Mouse (Mus musculus) spleen, adult 2 months (tissue): Measurements from ENCODE around the gene Syt14. TPM values are rescaled to one million over a fixed set of nuclear protein-coding genes. Genes with fewer than 3 reads are reported as not detected.

Experiments used
- DNase-seq, 2 experiments: peaks; one replicate each; pipeline versions ENCODE4 v3.0.0 to v3.0.0-alpha.2; 2012 to 2021; ENCODE audit warnings: low spot score in 2 of 2, low read depth in 1 of 2
- H3K27ac ChIP-seq: fragments of 200-500 bp; 2 replicates; pipeline ENCODE4 v1.5.1; 2012; ENCODE audit warnings: low read length, inconsistent platforms; ENCODE audit not compliant: insufficient read depth
- H3K27me3 ChIP-seq: fragments of 200-500 bp; 2 replicates; pipeline ENCODE4 v1.6.1; 2012; ENCODE audit warnings: mild to moderate bottlenecking, moderate library complexity, low read length, inconsistent platforms; ENCODE audit not compliant: control insufficient read depth, insufficient read depth
- H3K36me3 ChIP-seq: fragments of 200-500 bp; 2 replicates; pipeline ENCODE4 v1.6.1; 2012; ENCODE audit warnings: mild to moderate bottlenecking, low read length, inconsistent platforms; ENCODE audit not compliant: control insufficient read depth, insufficient read depth
- H3K4me1 ChIP-seq: fragments of 200-500 bp; 2 replicates; pipeline ENCODE4 v1.6.1; 2011; ENCODE audit warnings: inconsistent platforms; ENCODE audit not compliant: control insufficient read depth, insufficient read depth, insufficient read length
- H3K4me3 ChIP-seq: fragments of 200-500 bp; 2 replicates; pipeline ENCODE4 v1.5.1; 2011; ENCODE audit warnings: mild to moderate bottlenecking, inconsistent platforms; ENCODE audit not compliant: insufficient read depth, insufficient read length; ENCODE audit errors: extremely low read depth
- CTCF ChIP-seq: fragments of 200-500 bp; IDR thresholded peaks from 2 replicates; pipeline ENCODE4 v1.5.1; 2011; ENCODE audit warnings: mild to moderate bottlenecking, inconsistent platforms; ENCODE audit not compliant: insufficient read depth, insufficient read length, insufficient replicate concordance; ENCODE audit errors: extremely low read depth
- POLR2A ChIP-seq: fragments of 200-500 bp; IDR thresholded peaks from 2 replicates; pipeline ENCODE4 v1.6.1; 2011; ENCODE audit warnings: low read depth, low read length, inconsistent platforms
- whole genome bisulfite sequencing: fragments of 180-500 bp; shearing (Covaris S2); methylation state at CpG from one replicate; pipeline ENCODE4 v1.1.7; 2018; 5-methylcytosine and 5-hydroxymethylcytosine counted together
- polyA plus RNA-seq: library from polyadenylated mRNA; depleted of rRNA; stranded (reverse); fragments of >200 nt; gene quantifications from 2 replicates; pipeline ENCODE4 v1.2.3, GENCODE M21; 2012

Gene Syt14
- polyA plus RNA-seq, 1 experiment: 0.08 TPM

DNA sequence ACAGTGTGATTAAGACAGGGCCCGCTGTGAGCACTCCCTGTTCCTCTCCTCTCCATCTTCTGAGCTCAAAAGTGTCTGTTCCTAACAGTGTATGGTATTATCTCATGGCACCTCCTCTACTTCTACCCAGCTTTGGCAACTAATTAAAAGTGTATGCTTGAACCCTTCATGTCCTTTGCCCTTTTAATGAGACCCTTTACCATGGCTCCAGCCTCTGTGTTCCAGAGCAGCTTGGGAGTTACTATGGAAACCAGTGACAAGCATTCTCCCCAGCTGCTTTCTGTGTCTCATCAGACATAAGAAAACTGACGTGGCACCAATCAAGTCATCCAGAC is 87.8 kb downstream of the Syt14 start:
- no peak for DNase-seq
- Histone ChIP-seq H3K27ac (no peak overlapping the region), H3K4me1 (no peaks in the 10 kb centered on the region), H3K36me3 (no peaks in the 10 kb centered on the region), H3K27me3 (no peaks in the 10 kb centered on the region), H3K4me3 (no peak overlapping the region)
- WGBS: 90% methylated on average over 2 of the region's 2 CpGs
- TF ChIP-seq CTCF: no peak
- TF ChIP-seq POLR2A: no peak

DNA sequence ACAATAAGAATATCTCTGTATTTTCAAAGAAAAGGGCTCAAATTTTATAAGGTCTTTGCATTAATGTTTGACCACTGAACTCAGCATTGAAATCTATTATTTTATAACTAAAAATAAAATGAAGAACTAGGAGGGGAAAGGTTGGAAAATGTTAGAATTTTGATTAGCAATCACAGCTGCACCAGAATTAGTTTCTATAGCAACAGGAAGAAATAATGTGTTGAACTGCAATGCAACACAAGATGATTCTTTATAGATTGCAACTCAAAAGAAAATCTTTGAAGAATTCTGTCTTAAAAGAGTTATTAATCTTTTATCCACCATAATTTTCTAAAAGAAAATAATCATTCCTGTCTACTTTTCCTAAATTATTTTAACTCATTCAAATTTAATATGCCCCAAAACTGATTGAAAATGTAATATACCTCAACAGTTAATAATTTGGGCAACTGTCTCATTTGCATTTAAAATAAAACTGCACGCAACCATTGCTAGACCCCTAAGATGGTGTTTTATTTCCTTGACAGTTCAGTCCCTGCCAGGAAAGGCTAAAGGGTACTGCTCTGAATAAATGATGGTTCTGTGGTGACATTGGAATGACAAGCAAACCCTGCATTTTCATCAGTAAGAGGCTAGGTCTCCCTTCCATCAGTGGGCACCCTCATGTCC is 88.3 kb downstream of the Syt14 start:
- H3K4me3 ChIP-seq: no peak overlapping the region
- no peak for DNase-seq
- H3K27me3 ChIP-seq: no peaks in the 10 kb centered on the region
- no peak overlapping the region for H3K27ac ChIP-seq
- TF ChIP-seq POLR2A: no peak
- TF ChIP-seq CTCF: no peak
- H3K36me3 ChIP-seq: no peaks in the 10 kb centered on the region
- WGBS: 97% methylated on average over 1 of the region's 1 CpGs
- no peaks in the 10 kb centered on the region for H3K4me1 ChIP-seq

DNA sequence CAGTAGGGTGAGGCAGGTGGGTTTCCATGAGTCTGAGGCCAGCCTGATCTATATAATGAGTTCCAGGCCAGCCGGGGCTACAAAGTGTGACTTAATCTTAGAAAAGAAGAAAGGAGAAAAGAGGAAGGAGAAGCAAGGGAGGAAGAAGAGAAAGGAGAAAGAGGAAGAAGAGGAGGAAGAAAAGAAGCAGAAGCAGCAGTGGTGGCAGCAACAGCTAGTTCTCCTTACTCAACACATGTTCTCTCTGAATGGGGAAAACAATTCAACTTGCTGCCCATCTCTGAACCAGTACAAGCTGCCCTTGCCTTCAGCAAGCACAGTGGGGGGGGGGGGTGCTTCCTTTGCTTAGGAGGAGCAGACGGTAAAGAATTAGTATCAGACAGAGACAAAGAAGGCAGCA is 96.5 kb downstream of the Syt14 start:
- WGBS: 16% methylated on average over 2 of the region's 2 CpGs
- no peak for DNase-seq

DNA sequence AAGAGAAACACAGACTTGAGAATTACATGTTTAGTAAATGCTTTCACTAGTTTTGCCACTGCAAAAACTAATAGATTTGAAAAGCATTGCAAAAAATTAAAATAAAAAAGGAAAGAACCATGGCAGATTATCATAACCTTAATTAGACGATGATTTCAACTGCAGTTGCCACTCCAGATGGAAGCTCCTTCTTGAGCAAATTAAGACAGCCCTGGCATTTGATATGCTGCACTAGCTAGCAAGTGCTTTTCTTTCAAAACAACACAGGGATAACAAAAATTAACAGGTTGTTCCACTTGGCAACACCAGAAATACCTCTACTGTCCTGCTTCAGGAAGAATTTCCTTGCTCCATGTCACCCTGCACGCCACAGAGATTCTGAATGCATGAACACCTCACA is 97.6 kb downstream of the Syt14 start:
- TF ChIP-seq POLR2A: no peak
- no peak for TF ChIP-seq CTCF
- H3K36me3 ChIP-seq: no peaks in the 10 kb centered on the region
- H3K4me1 ChIP-seq: no peaks in the 10 kb centered on the region
- H3K4me3 ChIP-seq: no peak overlapping the region
- H3K27ac ChIP-seq: no peak overlapping the region
- no peak for DNase-seq
- no peaks in the 10 kb centered on the region for H3K27me3 ChIP-seq
- WGBS: 88% methylated on average over 2 of the region's 2 CpGs

More for the DNA sequence above, 96.5 kb downstream of the Syt14 start:
- Histone ChIP-seq H3K27ac (no peak overlapping the region), H3K4me1 (no peaks in the 10 kb centered on the region), H3K4me3 (no peak overlapping the region), H3K36me3 (no peaks in the 10 kb centered on the region), H3K27me3 (no peaks in the 10 kb centered on the region)
- TF ChIP-seq CTCF (no peak), POLR2A (no peak)

DNA sequence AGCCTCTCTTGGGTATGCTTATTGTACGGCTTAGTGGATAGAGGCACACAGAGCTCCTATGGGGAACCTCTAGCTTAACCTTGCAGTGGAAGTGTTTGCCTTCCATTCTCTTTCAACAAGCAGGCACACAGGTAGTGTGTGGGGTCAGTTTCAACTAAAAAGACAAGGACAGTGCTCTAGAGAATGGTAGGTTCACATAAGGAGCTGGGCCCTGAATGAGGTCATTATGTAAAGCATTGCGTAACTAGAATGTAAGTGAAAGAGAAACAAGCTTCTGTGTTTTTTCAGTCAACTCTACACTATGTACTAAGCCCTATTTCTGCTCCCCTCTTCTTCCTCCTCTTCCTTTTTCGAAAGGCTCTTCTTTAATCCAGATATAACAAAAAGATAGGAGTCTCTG is 103.8 kb downstream of the Syt14 start:
- Histone ChIP-seq H3K4me1 (no peaks in the 10 kb centered on the region), H3K36me3 (no peaks in the 10 kb centered on the region), H3K27ac (no peak overlapping the region), H3K27me3 (no peaks in the 10 kb centered on the region), H3K4me3 (no peak overlapping the region)
- 83% methylated on average over 3 of the region's 3 CpGs for WGBS
- no peak for DNase-seq
- TF ChIP-seq CTCF (no peak), POLR2A (no peak)

DNA sequence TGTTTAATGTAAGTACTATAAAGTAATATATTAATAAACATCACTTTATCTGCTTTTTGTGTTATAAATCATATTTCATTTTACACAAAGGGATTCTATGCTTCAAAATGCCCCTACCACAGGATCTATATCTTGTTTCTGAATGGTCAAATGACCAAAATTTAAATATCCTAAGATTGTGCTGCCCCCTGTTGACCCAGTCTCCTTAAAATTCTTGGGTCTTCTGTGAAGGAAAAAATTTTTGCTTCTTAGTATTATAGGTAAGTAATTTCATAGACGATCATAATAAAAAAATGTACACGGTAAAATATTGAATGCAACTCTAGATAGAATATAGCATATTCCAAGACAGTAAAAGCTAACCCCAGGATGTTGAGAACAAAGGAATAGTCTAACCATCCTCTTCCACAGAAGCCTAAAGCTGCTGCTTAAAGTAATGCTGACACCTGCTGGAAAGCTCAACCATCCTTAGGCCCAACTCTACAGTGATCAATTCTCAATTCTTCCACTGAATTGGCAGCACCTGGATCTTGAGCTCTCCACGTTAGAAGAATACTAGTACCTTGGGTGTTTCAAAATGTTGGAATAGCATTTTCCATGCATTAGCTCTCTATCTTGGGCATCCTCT is 123.4 kb downstream of the Syt14 start:
- H3K36me3 ChIP-seq: no peaks in the 10 kb centered on the region
- TF ChIP-seq CTCF: no peak
- no peak for TF ChIP-seq POLR2A
- H3K27me3 ChIP-seq: no peaks in the 10 kb centered on the region
- H3K4me1 ChIP-seq: no peaks in the 10 kb centered on the region
- WGBS: 80% methylated on average over 3 of the region's 3 CpGs
- no peak for DNase-seq
- H3K4me3 ChIP-seq: no peak overlapping the region
- no peak overlapping the region for H3K27ac ChIP-seq

DNA sequence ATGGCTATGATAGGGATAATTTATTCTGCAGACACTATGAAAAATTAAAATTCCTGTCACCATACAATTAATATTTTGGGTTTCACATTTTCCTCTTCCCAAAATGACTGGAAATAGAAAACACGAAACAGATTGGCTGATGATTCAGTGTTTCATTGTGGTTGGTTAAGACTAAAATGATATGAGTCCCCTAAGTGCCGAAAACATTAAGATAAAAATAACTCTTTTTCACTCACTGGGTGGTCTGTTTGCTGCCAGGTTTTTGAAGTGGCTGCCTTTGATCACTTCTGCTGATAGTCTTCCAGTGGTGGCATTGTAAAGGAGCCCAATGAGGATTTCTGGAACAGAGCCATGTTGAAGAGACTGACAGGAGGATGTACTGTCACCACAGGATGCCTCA is 134.1 kb downstream of the Syt14 start:
- Histone ChIP-seq H3K4me3 (no peak overlapping the region), H3K36me3 (no peaks in the 10 kb centered on the region), H3K27me3 (no peaks in the 10 kb centered on the region), H3K4me1 (no peaks in the 10 kb centered on the region), H3K27ac (no peak overlapping the region)
- DNase-seq: no peak
- WGBS: 67% methylated on average over 2 of the region's 2 CpGs
- TF ChIP-seq CTCF: no peak
- no peak for TF ChIP-seq POLR2A
